Mouse (Mus musculus): ENCODE data around the gene Olfr76. TPM values are rescaled to one million over a fixed set of nuclear protein-coding genes. Genes with fewer than 3 reads are reported as not detected.
"Not testable (repeated sequence)": the region's sequence is repeated elsewhere in the genome, so short reads cannot be mapped to it uniquely, and the experiment has no call there.

Gene Olfr76
- polyA plus RNA-seq (2016; fragmentation: Nextera tagmentation; extraction: Ambion mirVana), result not detected in 2 replicates

DNA sequence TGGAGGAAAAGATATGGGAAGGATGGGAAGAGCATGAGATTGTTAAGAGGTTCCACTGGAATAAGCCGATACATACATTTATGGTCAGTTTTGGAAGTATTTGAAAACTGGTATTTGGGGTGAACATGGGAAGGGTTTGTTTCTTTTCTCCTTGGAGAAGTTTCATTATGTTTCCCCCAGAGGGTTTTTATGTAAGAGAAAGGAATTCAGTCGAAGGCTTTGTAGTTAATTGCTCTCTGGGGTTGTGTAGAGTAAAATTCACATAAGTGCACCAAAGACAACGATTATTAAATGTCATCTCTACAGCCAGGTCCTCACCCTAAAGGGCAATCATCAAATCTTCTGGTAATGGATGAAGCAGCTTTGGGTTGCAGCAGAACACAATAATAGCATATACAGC is at the start of gene Olfr76:
TSS of gene Olfr76 (minus strand) at position 101 of the 400 bp plus-strand sequence.
- ATAC-seq (ENCODE audit: low FRiP score), result no peak
- no peak within 1 kb of the TSS for H3K4me3 ChIP-seq (replicated peaks)
- no peaks in the 10 kb centered on the region for H3K27me3 ChIP-seq
- no peak within 1 kb of the TSS for H3K4me2 ChIP-seq
- H3K9ac ChIP-seq, result no peak within 1 kb of the TSS
- H3K36me3 ChIP-seq (replicated peaks), result no peaks in the 10 kb centered on the region
- WGBS, result 80% methylated on average over 3 of the region's 3 CpGs
- H3K9me3 ChIP-seq, result no peaks in the 10 kb centered on the region
- H3K27ac ChIP-seq, result no peak within 1 kb of the TSS
- no peaks in the 10 kb centered on the region for H3K4me1 ChIP-seq

GRCm38 (mm10) chr19:12170062-12170599 is 47.1 kb upstream of the Olfr76 start, which contains the start of gene Olfr1555-ps1:
Olfr1555-ps1 (minus strand) TSS chr19:12170112.
- H3K4me3 ChIP-seq (replicated peaks); H3K27ac ChIP-seq; H3K4me2 ChIP-seq; ATAC-seq (ENCODE audit: low FRiP score); H3K9me3 ChIP-seq; H3K9ac ChIP-seq; H3K36me3 ChIP-seq (replicated peaks); H3K27me3 ChIP-seq; H3K4me1 ChIP-seq: not testable (repeated sequence)
- whole genome bisulfite sequencing, result 48% methylated on average over 1 of the region's 1 CpGs

GRCm38 (mm10) chr19:12145452-12145851 is 22.4 kb upstream of the Olfr76 start:
- no peak overlapping the region for H3K4me2 ChIP-seq
- H3K4me3 ChIP-seq (replicated peaks), result no peak overlapping the region
- H3K9me3 ChIP-seq, result no peaks in the 10 kb centered on the region
- WGBS, result 90% methylated on average over 3 of the region's 3 CpGs
- no peaks in the 10 kb centered on the region for H3K36me3 ChIP-seq (replicated peaks)
- ATAC-seq (ENCODE audit: low FRiP score), result no peak
- H3K9ac ChIP-seq, result no peak overlapping the region
- H3K27me3 ChIP-seq, result no peaks in the 10 kb centered on the region
- H3K27ac ChIP-seq, result no peak overlapping the region
- no peaks in the 10 kb centered on the region for H3K4me1 ChIP-seq

DNA sequence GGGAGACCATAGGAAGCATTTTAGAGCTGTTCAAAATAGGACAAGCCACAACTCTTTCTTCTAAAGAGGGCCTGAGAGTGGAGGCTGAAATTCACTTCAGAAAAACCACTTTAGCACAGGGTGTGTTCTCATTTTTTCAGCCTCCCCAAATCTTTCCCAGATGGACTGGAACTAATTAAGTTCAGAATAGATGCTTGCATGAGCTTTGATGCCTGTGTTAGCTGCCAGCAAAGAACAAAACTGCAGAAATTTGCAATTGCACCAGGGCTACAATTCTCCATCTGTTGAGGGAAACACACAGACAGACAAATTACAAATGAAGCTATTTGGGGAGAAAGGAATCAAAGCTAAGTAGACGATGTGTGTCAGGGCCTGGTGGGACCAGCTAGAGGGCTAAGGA is 20.4 kb upstream of the Olfr76 start:
- H3K4me1 ChIP-seq, result no peaks in the 10 kb centered on the region
- H3K4me2 ChIP-seq, result no peak overlapping the region
- no peaks in the 10 kb centered on the region for H3K9me3 ChIP-seq
- H3K36me3 ChIP-seq (replicated peaks), result no peaks in the 10 kb centered on the region
- no peak overlapping the region for H3K27ac ChIP-seq
- no peak overlapping the region for H3K4me3 ChIP-seq (replicated peaks)
- no peak overlapping the region for H3K9ac ChIP-seq
- WGBS, result 67% methylated on average over 1 of the region's 1 CpGs
- no peak for ATAC-seq (ENCODE audit: low FRiP score)
- no peaks in the 10 kb centered on the region for H3K27me3 ChIP-seq

DNA sequence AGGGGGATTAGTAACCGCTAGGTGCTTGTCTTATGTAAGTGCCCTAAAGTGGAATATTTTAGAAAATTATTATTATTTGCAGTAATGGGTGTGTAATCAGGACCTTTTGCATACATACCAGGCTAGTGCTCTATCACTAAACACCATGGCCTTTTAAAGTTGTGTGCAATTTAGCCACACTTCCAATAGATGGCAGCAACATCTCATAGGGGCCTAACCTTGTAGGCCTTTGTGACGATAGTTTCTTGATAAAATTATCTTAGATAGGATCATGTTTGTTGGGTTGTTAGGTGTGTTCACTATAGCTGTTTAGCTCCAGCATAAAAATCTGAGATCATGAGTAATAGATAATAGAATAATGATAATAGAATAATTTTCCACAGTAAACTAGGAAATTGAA is 11.3 kb upstream of the Olfr76 start:
- H3K4me3 ChIP-seq (replicated peaks), result no peak overlapping the region
- no peak overlapping the region for H3K9ac ChIP-seq
- no peak overlapping the region for H3K27ac ChIP-seq
- H3K9me3 ChIP-seq, result no peaks in the 10 kb centered on the region
- 37% methylated on average over 2 of the region's 2 CpGs for WGBS
- ATAC-seq (ENCODE audit: low FRiP score), result peak; percentile 30; the same call in 1 of the 2 replicates
- H3K4me1 ChIP-seq, result no peaks in the 10 kb centered on the region
- no peaks in the 10 kb centered on the region for H3K27me3 ChIP-seq
- H3K4me2 ChIP-seq, result no peak overlapping the region
- no peaks in the 10 kb centered on the region for H3K36me3 ChIP-seq (replicated peaks)

GRCm38 (mm10) chr19:12116464-12116863 is 6.5 kb downstream of the Olfr76 start:
- Histone ChIP-seq H3K4me1 (no peaks in the 10 kb centered on the region), H3K4me3 (replicated peaks) (no peak overlapping the region), H3K27ac (no peak overlapping the region), H3K27me3 (no peaks in the 10 kb centered on the region), H3K36me3 (replicated peaks) (no peaks in the 10 kb centered on the region), H3K9ac (no peak overlapping the region), H3K9me3 (no peaks in the 10 kb centered on the region), H3K4me2 (no peak overlapping the region)
- 95% methylated on average over 3 of the region's 3 CpGs for WGBS
- no peak for ATAC-seq (ENCODE audit: low FRiP score)

DNA sequence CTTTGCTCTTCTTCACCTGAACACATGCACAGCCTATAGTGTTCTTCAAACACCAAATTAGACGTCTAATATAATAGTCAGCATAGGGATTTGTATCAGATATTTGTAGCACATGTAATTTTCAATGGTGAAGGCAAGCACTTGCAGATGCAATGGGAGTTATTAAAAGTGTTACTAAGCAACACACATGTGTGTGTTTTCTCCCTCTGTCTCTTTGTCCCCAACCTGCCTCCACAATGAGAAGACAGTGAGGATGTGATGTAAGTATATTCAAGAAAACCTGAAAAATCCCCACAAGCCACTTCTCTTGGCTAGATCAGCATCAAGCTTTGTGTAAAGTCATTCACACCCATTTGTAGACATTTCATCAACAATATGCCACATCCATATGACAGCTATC is 7.2 kb downstream of the Olfr76 start, which contains the start of gene Olfr1428:
TSS of gene Olfr1428 (minus strand) at position 101 of the 400 bp plus-strand sequence.
- H3K4me2 ChIP-seq, result no peak within 1 kb of the TSS
- no peaks in the 10 kb centered on the region for H3K36me3 ChIP-seq (replicated peaks)
- H3K27ac ChIP-seq, result no peak within 1 kb of the TSS
- ATAC-seq (ENCODE audit: low FRiP score), result no peak
- no peak within 1 kb of the TSS for H3K9ac ChIP-seq
- H3K4me1 ChIP-seq, result no peaks in the 10 kb centered on the region
- whole genome bisulfite sequencing, result 79% methylated on average over 1 of the region's 1 CpGs
- H3K27me3 ChIP-seq, result no peaks in the 10 kb centered on the region
- H3K9me3 ChIP-seq, result no peaks in the 10 kb centered on the region
- no peak within 1 kb of the TSS for H3K4me3 ChIP-seq (replicated peaks)

- H3K27me3 ChIP-seq, result no peaks in the 10 kb centered on the region
- no peak overlapping the region for H3K9ac ChIP-seq
- no peak overlapping the region for H3K27ac ChIP-seq
- 69% methylated on average over 1 of the region's 1 CpGs for WGBS
- no peaks in the 10 kb centered on the region for H3K36me3 ChIP-seq (replicated peaks)
- H3K9me3 ChIP-seq, result no peaks in the 10 kb centered on the region
- H3K4me1 ChIP-seq, result no peaks in the 10 kb centered on the region
- no peak for ATAC-seq (ENCODE audit: low FRiP score)
- no peak overlapping the region for H3K4me2 ChIP-seq
- H3K4me3 ChIP-seq (replicated peaks), result no peak overlapping the region
These were observed 9.2 kb downstream of the Olfr76 start for GRCm38 (mm10) chr19:12113807-12114206.

GRCm38 (mm10) chr19:12104541-12104940 is 18.5 kb downstream of the Olfr76 start:
- Histone ChIP-seq H3K4me3 (replicated peaks) (no peak overlapping the region), H3K9ac (no peak overlapping the region), H3K4me1 (no peaks in the 10 kb centered on the region), H3K27ac (no peak overlapping the region), H3K36me3 (replicated peaks) (no peaks in the 10 kb centered on the region), H3K4me2 (no peak overlapping the region), H3K9me3 (no peaks in the 10 kb centered on the region), H3K27me3 (no peaks in the 10 kb centered on the region)
- WGBS, result 65% methylated on average over 1 of the region's 1 CpGs
- no peak for ATAC-seq (ENCODE audit: low FRiP score)

- no peak for ATAC-seq (ENCODE audit: low FRiP score)
- H3K4me2 ChIP-seq, result no peak within 1 kb of the TSS
- no peaks in the 10 kb centered on the region for H3K36me3 ChIP-seq (replicated peaks)
- no peaks in the 10 kb centered on the region for H3K27me3 ChIP-seq
- H3K9me3 ChIP-seq, result no peaks in the 10 kb centered on the region
- H3K9ac ChIP-seq, result no peak within 1 kb of the TSS
- H3K4me1 ChIP-seq, result no peaks in the 10 kb centered on the region
- WGBS, result 96% methylated on average over 2 of the region's 2 CpGs
- no peak within 1 kb of the TSS for H3K4me3 ChIP-seq (replicated peaks)
- H3K27ac ChIP-seq, result no peak within 1 kb of the TSS
These were observed 19.8 kb downstream of the Olfr76 start, which contains the start of gene Olfr1427 for GRCm38 (mm10) chr19:12103234-12103633. Olfr1427 (minus strand) TSS chr19:12103334.

GRCm38 (mm10) chr19:12091913-12092312 is 31.1 kb downstream of the Olfr76 start, which contains the start of gene Olfr1426:
Olfr1426 (minus strand) TSS chr19:12092013.
- no peaks in the 10 kb centered on the region for H3K9me3 ChIP-seq
- no peak within 1 kb of the TSS for H3K27ac ChIP-seq
- WGBS, result 89% methylated on average over 1 of the region's 1 CpGs
- H3K36me3 ChIP-seq (replicated peaks), result no peaks in the 10 kb centered on the region
- no peak within 1 kb of the TSS for H3K4me3 ChIP-seq (replicated peaks)
- no peak within 1 kb of the TSS for H3K4me2 ChIP-seq
- no peak within 1 kb of the TSS for H3K9ac ChIP-seq
- H3K27me3 ChIP-seq, result no peaks in the 10 kb centered on the region
- no peaks in the 10 kb centered on the region for H3K4me1 ChIP-seq
- no peak for ATAC-seq (ENCODE audit: low FRiP score)

DNA sequence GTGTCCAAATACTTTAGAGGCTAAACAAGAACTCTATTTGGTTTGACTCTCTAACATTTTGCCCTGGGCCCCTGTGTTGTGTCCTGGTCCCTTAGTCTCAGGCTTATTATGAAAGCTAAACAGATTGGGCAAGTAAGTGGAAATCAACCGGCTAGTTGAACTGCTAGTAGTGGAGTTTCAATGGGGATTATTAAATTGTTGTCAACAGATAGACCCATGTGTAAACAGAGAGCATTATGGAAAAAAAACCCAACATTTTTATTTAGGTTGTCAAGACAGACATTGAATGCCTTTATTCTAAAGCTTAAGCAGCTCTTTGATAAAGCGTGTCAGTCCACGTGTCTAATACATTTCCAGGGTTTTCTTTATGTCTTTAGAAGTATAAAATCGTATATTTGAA is 45.4 kb downstream of the Olfr76 start, which contains the start of gene Olfr1425:
TSS of gene Olfr1425 (minus strand) at position 101 of the 400 bp plus-strand sequence.
- WGBS, result 82% methylated on average over 4 of the region's 4 CpGs
- not testable (repeated sequence) for H3K36me3 ChIP-seq (replicated peaks); H3K4me1 ChIP-seq; H3K9me3 ChIP-seq; H3K4me2 ChIP-seq; H3K9ac ChIP-seq; H3K27me3 ChIP-seq; H3K27ac ChIP-seq; ATAC-seq (ENCODE audit: low FRiP score); H3K4me3 ChIP-seq (replicated peaks)

GRCm38 (mm10) chr19:12069546-12069945 is 53.5 kb downstream of the Olfr76 start:
- WGBS, result 94% methylated on average over 1 of the region's 1 CpGs
- not testable (repeated sequence) for H3K27ac ChIP-seq; H3K27me3 ChIP-seq; H3K4me1 ChIP-seq; H3K36me3 ChIP-seq (replicated peaks); H3K4me2 ChIP-seq; H3K4me3 ChIP-seq (replicated peaks); H3K9me3 ChIP-seq; H3K9ac ChIP-seq; ATAC-seq (ENCODE audit: low FRiP score)

Data from forebrain, embryonic 12.5 days (tissue).